Mouse (Mus musculus): ENCODE data around the gene Ube2d2b. TPM values are rescaled to one million over a fixed set of nuclear protein-coding genes. Genes with fewer than 3 reads are reported as not detected.

Ube2d2b gene
- 0.12 and 0.16 TPM in 2 replicates for polyA plus RNA-seq (2015; fragmentation: Nextera tagmentation; extraction: Ambion mirVana)

DNA sequence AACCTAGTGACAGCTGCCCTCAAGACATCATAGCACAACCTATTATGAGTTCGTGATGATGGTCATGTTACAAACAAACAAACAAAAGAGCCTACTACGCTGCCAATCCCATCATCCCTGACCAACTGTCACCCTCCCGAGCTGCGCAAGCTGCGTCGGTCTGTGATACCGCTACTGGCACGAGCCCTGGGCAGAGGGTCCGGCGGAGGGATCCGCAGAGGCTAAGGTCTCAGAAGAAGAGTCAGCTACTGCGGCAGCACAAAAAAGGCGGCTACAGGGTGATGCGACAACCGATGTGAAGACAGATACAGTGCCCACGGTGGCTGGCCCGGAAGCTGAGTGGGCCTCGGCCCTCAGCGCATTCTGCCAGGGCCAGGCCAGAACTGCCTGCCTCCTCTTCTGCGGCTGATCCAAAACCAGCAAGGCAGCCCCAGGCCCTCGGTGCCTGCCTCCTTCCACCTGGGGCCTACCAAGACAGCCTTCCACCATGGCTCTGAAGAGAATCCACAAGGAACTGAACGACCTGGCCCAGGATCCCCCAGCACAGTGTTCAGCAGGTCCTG lies at the start of gene Ube2d2b:
Gene Ube2d2b (plus strand): TSS at position 102 of the 563 bp plus-strand sequence.
- no peak for ATAC-seq (ENCODE audit: low FRiP score)
- 0 out of 2 replicates have a peak, but pooled peaks cover 6% of the 10 kb centered on the region for H3K9me3 ChIP-seq
- WGBS, result 97% methylated on average over 22 of the region's 22 CpGs
- H3K9ac ChIP-seq, result no peak within 1 kb of the TSS
- no peak within 1 kb of the TSS for H3K4me2 ChIP-seq
- H3K27me3 ChIP-seq, result no peaks in the 10 kb centered on the region
- H3K4me3 ChIP-seq, result no peak within 1 kb of the TSS
- H3K4me1 ChIP-seq (replicated peaks), result no peaks in the 10 kb centered on the region
- no peak within 1 kb of the TSS for H3K27ac ChIP-seq
- peaks cover 12% of the 10 kb centered on the region for H3K36me3 ChIP-seq

DNA sequence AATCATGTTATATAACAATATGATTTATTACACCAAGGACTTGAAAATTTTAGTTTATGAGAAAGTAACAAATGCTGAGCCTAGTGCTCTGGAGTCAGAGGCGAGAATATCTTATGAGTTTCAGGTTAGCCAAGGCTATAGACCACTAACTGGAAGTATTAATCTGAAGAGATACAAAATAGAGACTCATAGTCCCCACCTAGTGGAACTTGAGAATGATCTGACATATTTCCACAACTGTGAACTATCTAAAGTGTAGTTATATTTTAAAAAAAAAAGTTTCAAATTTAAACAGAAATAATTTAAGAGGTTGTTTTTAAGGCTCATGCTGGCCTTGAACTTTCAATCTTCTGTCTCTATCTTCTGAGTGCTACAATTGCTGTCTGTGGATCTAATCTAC lies 47.5 kb upstream of the Ube2d2b start:
- ATAC-seq (ENCODE audit: low FRiP score), result no peak
- WGBS, result 95% methylated on average over 1 of the region's 1 CpGs

DNA sequence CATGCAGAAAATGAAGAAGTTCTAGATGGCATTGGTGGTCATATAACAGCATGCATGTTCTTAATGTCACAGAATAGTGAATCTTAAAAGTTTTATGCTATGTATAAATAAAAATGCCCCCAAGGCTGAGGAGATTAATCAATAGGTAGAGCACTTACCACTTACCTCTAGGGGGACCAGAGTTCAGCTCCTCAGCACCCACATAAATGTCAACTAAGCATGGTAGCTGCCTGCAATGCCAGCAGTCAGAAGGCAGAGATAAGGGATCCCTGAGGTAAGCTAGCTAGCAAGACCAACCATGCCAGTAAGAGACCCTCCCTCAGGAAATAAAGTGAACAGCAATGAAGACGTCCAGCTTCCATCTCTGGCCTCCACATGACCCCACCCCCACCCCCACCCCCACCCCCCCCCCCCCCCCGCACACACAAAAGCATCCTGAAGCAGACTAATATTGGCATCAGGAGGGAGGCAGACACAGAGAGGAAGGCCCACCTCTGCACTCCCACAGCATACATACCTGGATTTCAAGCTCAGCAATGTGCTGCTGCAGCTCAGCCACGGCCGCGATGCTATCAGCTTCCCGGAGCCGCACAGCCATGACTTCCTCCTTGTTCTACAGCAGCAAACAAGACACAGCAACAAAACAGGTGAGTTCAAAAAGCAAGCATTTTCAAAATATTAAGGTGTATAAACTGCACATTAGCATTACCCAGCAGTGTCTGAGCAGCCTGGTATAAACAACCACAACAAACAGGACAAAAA lies 42.0 kb upstream of the Ube2d2b start:
- H3K4me2 ChIP-seq, result no peak overlapping the region
- H3K4me1 ChIP-seq (replicated peaks), result no peaks in the 10 kb centered on the region
- no peak overlapping the region for H3K27ac ChIP-seq
- H3K9me3 ChIP-seq, result no peaks in the 10 kb centered on the region
- no peak overlapping the region for H3K9ac ChIP-seq
- H3K36me3 ChIP-seq, result peaks cover 12% of the 10 kb centered on the region; the same call in 1 of the 2 replicates
- WGBS, result 81% methylated on average over 7 of the region's 7 CpGs
- no peaks in the 10 kb centered on the region for H3K27me3 ChIP-seq
- H3K4me3 ChIP-seq, result no peak overlapping the region
- no peak for ATAC-seq (ENCODE audit: low FRiP score)

More for the DNA sequence above, 47.5 kb upstream of the Ube2d2b start:
- no peak overlapping the region for H3K9ac ChIP-seq
- H3K36me3 ChIP-seq, result peaks cover 11% of the 10 kb centered on the region; the same call in 1 of the 2 replicates
- no peaks in the 10 kb centered on the region for H3K9me3 ChIP-seq
- H3K4me2 ChIP-seq, result no peak overlapping the region
- H3K27me3 ChIP-seq, result no peaks in the 10 kb centered on the region
- H3K4me1 ChIP-seq (replicated peaks), result no peaks in the 10 kb centered on the region
- H3K4me3 ChIP-seq, result no peak overlapping the region
- no peak overlapping the region for H3K27ac ChIP-seq

DNA sequence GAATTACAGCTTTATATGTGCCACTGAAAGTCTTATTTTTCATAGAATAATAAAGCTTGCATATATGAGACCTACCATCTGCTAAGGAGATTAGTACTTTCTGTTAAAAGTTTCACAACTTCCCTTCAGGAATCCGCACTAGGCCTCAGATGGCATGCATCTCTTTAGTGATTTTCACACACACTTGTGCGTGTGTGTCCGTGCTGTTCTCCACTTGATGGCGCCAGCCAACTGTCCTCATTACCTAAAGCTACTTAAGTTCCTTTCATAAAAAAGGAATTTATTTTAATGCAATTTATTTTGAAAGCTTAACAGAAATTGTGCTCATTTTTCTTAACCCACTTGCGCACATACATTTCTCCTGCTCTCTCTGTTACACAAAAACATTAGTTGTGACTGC lies 40.4 kb upstream of the Ube2d2b start:
- WGBS, result 77% methylated on average over 5 of the region's 5 CpGs

DNA sequence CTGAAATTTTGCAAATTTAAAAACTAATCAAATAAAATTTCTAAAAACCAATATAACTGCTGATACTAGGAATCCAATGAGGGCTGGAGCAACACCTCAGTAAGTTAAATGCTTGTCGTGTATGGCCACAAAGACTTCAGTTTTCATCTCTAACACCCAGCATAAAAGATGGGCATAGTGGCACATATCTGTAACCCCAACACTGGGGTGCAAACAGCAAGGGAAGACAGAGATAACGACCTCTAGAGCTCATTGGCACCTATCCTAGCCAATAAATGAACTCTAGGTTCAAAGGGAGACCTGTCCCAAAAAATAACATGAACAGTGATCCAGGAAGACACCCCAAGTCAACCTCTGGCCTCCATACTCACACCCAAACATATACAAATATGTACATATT lies 37.9 kb upstream of the Ube2d2b start:
- WGBS, result 98% methylated on average over 2 of the region's 2 CpGs
- Histone ChIP-seq H3K36me3 (peaks cover 12% of the 10 kb centered on the region), H3K9me3 (no peaks in the 10 kb centered on the region), H3K27ac (no peak overlapping the region), H3K4me2 (no peak overlapping the region), H3K4me3 (no peak overlapping the region), H3K27me3 (no peaks in the 10 kb centered on the region), H3K4me1 (replicated peaks) (no peaks in the 10 kb centered on the region), H3K9ac (no peak overlapping the region)
- ATAC-seq (ENCODE audit: low FRiP score), result no peak

More for the DNA sequence above, 40.4 kb upstream of the Ube2d2b start:
- Histone ChIP-seq H3K36me3 (peaks cover 12% of the 10 kb centered on the region; the same call in 1 of the 2 replicates), H3K27ac (no peak overlapping the region), H3K4me1 (replicated peaks) (no peaks in the 10 kb centered on the region), H3K9ac (no peak overlapping the region), H3K27me3 (no peaks in the 10 kb centered on the region), H3K4me2 (no peak overlapping the region), H3K9me3 (no peaks in the 10 kb centered on the region), H3K4me3 (no peak overlapping the region)
- no peak for ATAC-seq (ENCODE audit: low FRiP score)

DNA sequence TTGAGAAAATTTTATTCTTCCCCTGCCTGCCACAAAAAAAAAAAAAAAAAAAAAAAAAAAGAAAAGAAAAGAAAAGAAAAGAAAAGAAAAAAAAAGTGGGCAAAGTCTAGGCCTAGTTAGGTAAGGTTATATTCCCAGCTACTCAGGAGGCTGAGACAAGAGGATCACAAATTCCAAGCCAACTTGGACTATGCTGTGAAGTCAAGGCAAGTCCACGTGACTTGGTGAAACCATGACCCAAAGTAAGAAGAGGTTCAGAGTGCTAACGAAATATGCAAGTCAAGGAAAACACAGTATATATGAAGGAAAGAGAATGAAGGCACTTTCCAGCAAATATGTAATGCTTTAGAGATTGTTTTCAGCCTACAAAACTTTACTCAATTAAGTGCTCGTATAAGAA lies 37.4 kb upstream of the Ube2d2b start:
- WGBS, result 95% methylated on average over 3 of the region's 3 CpGs
- no peak for ATAC-seq (ENCODE audit: low FRiP score)

DNA sequence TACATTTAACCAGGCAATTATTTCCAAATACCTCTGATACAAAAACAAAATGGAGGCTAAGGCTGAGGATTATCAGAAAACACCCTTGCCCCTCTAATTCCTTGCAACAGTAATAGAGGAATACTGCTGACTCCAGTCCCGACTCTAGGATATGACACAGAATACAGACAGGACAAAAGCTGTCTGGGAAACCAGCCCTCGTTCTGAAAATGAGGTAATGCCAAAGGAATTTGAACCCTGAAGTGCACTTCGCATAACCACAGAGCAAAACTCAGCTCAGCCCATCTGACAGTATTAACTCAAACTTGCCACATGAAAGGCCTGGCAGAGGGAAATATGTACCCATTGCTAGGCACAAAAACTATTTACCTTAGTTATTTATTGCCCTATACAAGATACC lies 36.6 kb upstream of the Ube2d2b start:
- ATAC-seq (ENCODE audit: low FRiP score), result no peak
- H3K27me3 ChIP-seq, result no peaks in the 10 kb centered on the region
- H3K9me3 ChIP-seq, result no peaks in the 10 kb centered on the region
- no peak overlapping the region for H3K4me3 ChIP-seq
- WGBS, result 53% methylated on average over 3 of the region's 3 CpGs
- H3K36me3 ChIP-seq, result peaks cover 12% of the 10 kb centered on the region
- H3K4me2 ChIP-seq, result no peak overlapping the region
- no peaks in the 10 kb centered on the region for H3K4me1 ChIP-seq (replicated peaks)
- no peak overlapping the region for H3K27ac ChIP-seq
- no peak overlapping the region for H3K9ac ChIP-seq

More for the DNA sequence above, 37.4 kb upstream of the Ube2d2b start:
- Histone ChIP-seq H3K36me3 (peaks cover 11% of the 10 kb centered on the region), H3K4me1 (replicated peaks) (no peaks in the 10 kb centered on the region), H3K9me3 (no peaks in the 10 kb centered on the region), H3K4me3 (no peak overlapping the region), H3K4me2 (no peak overlapping the region), H3K27ac (no peak overlapping the region), H3K27me3 (no peaks in the 10 kb centered on the region), H3K9ac (no peak overlapping the region)

DNA sequence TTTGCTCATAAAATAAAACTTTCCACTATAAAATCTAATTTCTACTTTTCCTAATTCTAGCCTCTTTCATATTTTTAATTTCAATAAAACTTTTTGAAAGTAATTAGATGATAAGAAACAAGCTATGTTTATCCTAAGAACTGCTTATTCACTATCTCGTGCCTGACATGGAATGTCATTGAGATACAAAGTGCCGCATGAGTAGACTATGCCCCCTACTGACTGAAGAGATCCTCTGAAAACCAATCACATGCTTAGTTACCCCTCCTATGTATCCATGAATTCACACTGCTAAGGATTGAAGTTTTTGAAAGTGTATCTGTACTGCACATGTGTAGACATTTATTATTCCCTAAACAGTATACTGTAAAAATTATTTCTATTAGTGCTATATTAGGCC lies 36.0 kb upstream of the Ube2d2b start:
- WGBS, result 45% methylated on average over 2 of the region's 2 CpGs
- no peaks in the 10 kb centered on the region for H3K4me1 ChIP-seq (replicated peaks)

DNA sequence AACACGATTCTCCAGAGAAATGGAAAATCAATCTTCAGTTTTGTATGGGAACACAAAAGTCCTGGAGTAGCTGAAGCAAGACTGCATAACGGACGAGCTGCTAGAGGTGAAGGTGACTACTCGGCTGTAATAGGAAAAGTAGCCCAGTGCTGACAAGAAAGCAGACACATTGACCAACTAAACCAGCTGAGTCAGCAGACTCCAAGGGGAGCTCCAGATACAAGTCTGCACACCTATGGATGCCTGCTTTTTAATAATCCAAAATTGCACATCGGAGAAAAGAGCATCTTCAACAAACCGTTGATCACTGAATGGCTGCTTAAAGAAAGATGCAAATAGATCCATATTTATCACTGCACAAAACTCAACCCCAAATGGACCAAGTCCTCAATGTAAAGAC lies 31.6 kb upstream of the Ube2d2b start:
- Histone ChIP-seq H3K27ac (no peak overlapping the region), H3K27me3 (no peaks in the 10 kb centered on the region), H3K36me3 (peaks cover 21% of the 10 kb centered on the region), H3K4me3 (no peak overlapping the region), H3K4me1 (replicated peaks) (no peaks in the 10 kb centered on the region), H3K4me2 (no peak overlapping the region), H3K9ac (no peak overlapping the region), H3K9me3 (no peaks in the 10 kb centered on the region)
- 95% methylated on average over 6 of the region's 6 CpGs for WGBS
- no peak for ATAC-seq (ENCODE audit: low FRiP score)

More for the DNA sequence above, 36.0 kb upstream of the Ube2d2b start:
- Histone ChIP-seq H3K4me3 (no peak overlapping the region), H3K4me2 (no peak overlapping the region), H3K27ac (no peak overlapping the region), H3K27me3 (no peaks in the 10 kb centered on the region), H3K36me3 (peaks cover 18% of the 10 kb centered on the region), H3K9ac (no peak overlapping the region), H3K9me3 (no peaks in the 10 kb centered on the region)
- ATAC-seq (ENCODE audit: low FRiP score), result no peak

DNA sequence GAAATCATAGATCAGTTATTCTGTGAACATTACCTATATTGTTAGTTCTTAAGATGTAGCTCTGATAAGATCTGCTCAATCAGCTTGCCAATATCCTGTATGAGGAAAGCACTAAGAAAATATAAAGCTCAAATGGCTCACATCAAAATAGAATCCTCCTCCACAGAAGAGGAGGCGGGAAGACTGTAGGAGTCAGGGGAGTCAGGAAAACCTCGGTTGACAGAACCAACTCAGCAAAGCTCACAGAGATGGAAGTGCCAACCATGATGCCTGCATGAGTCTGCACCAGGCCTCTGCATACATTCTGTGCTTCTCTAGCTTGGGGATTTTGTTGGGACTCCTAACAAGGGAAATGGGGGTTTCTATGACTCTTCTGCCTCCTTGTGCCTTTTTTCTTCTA lies 28.7 kb upstream of the Ube2d2b start:
- Histone ChIP-seq H3K27ac (no peak overlapping the region), H3K4me3 (no peak overlapping the region), H3K36me3 (peaks cover 14% of the 10 kb centered on the region), H3K27me3 (no peaks in the 10 kb centered on the region), H3K9me3 (no peaks in the 10 kb centered on the region), H3K4me2 (no peak overlapping the region), H3K9ac (no peak overlapping the region), H3K4me1 (replicated peaks) (no peaks in the 10 kb centered on the region)
- 88% methylated on average over 2 of the region's 2 CpGs for WGBS
- no peak for ATAC-seq (ENCODE audit: low FRiP score)

DNA sequence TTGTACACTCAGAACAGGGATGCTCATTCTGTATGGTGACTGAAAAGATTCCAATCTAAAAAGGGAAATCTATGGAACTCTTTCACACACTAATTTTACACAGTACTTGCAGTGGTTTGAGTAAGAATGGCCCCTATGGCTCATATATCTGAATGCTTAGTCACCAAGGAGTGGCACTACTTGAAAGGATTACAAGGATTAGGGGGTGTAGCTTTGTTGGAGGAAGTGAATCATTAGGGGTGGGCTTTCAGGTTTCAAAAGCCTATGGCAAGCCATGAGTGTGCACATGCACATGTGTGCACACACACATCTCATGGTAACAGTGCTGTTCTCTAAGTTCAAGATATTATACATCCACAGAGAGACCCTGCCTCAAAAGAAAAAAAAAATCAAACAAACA lies 27.3 kb upstream of the Ube2d2b start:
- Histone ChIP-seq H3K27ac (no peak overlapping the region), H3K36me3 (peaks cover 10% of the 10 kb centered on the region), H3K27me3 (no peaks in the 10 kb centered on the region), H3K9ac (no peak overlapping the region), H3K4me2 (no peak overlapping the region), H3K9me3 (no peaks in the 10 kb centered on the region), H3K4me1 (replicated peaks) (no peaks in the 10 kb centered on the region), H3K4me3 (no peak overlapping the region)
- no peak for ATAC-seq (ENCODE audit: low FRiP score)

DNA sequence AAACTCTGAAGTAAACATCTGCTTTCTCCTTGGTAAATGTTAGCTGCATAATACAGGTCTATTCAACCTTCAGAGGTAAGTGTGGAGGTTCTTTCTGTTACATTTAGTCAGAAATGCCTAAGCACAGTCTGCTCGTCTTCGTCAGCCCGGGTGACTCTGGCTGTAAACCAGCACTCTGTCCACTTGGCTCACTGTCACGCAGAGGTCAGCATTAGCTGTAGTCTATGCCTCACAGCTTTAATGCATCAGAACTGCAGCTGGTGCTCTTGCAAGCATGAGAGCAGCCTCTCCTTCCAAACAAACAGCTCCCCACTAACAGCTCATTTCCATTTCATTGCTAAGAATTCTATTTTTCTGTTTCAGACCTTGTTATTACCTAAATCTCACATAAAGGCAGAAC lies 22.4 kb upstream of the Ube2d2b start:
- H3K4me1 ChIP-seq (replicated peaks), result no peaks in the 10 kb centered on the region
- H3K27me3 ChIP-seq, result no peaks in the 10 kb centered on the region
- 82% methylated on average over 4 of the region's 4 CpGs for WGBS
- no peak overlapping the region for H3K27ac ChIP-seq
- H3K4me3 ChIP-seq, result no peak overlapping the region
- H3K9me3 ChIP-seq, result no peaks in the 10 kb centered on the region
- no peak for ATAC-seq (ENCODE audit: low FRiP score)
- H3K9ac ChIP-seq, result no peak overlapping the region
- H3K36me3 ChIP-seq, result peaks cover 6% of the 10 kb centered on the region
- no peak overlapping the region for H3K4me2 ChIP-seq

DNA sequence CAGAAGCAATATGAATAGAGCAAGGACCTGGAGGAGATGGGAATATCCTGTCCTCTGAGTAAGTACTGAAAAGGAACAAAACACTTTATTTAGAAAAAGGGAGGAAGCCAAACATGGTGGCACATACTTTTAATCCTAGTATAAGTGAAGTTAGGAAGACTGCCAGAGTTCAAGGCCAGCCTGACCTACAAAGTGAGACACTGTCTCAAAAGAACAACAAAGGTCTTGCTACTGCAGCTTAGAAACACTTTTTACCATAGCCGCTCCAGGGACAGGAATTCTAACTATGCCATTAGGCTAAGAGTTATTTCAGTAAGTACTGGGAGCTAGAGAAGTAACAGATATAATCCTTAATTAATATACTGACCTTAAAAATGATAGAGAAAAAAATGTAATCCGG lies 15.2 kb upstream of the Ube2d2b start:
- no peaks in the 10 kb centered on the region for H3K9me3 ChIP-seq
- no peaks in the 10 kb centered on the region for H3K27me3 ChIP-seq
- no peak overlapping the region for H3K9ac ChIP-seq
- no peak overlapping the region for H3K4me2 ChIP-seq
- WGBS, result 91% methylated on average over 2 of the region's 2 CpGs
- no peak overlapping the region for H3K27ac ChIP-seq
- H3K36me3 ChIP-seq, result peaks cover 28% of the 10 kb centered on the region
- ATAC-seq (ENCODE audit: low FRiP score), result no peak
- no peaks in the 10 kb centered on the region for H3K4me1 ChIP-seq (replicated peaks)
- H3K4me3 ChIP-seq, result no peak overlapping the region

All from hindbrain, embryonic 13.5 days (tissue).